Mouse (Mus musculus): Measurements from ENCODE around the gene Slc17a9.

DNA sequence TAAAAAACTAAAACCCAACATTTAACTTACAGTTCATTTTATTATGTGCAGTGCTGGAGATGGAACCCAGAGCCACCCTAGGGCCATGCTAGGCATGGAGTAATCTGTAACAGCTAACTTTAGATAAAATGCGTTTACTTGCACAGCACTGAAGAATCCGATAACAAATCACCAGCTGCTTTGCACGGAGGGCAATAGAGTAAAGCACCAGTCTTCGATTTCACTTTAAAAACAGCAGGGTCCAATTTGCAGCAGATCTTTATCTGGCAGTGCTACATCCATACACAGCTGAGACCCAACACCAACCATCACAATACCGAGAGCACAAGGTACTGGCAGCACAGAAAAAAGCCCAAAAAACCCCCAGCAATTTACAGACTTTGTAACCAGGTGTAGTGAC lies 21.9 kb upstream of the Slc17a9 start:
- TF ChIP-seq CTCF (conservative IDR thresholded peaks at IDR 0.05; ENCODE audit: low read length) (no peak), NANOG (IDR thresholded peaks at IDR 0.05; ENCODE audit: borderline replicate concordance, low read length) (no peak)
